Comparison of ENCODE assay signal across 9 mouse cellular contexts in genomic region chr16:17832821-17833220, GRCm38 (mm10). TPM values are rescaled to one million over a fixed set of nuclear protein-coding genes. Genes with fewer than 3 reads are reported as not detected.
DNase-seq lines count a peak whose midpoint lies in the region; ATAC-seq and TF ChIP-seq lines count a peak whose summit lies in the region.
"Had no signal": no experiment of that assay in that cellular context is flagged by ENCODE, and none has a peak within 500 bp of the region (broad histone marks: within the 10 kb centered on the region; RNA-seq: fewer than 3 reads in every experiment).

B830017H08Rik (plus strand) TSS chr16:17833121.

- H3K4me3 ChIP-seq in kidney, adult 2 months (ENCODE audit: insufficient read depth, low read depth, low read length), result peak within 1 kb of the TSS; percentile 34; the same call in 1 of the 2 replicates
- peak within 1 kb of the TSS; percentile 62 for H3K4me3 ChIP-seq in embryonic facial prominence, embryonic 10.5 days
- H3K4me3 ChIP-seq in hindbrain, embryonic 15.5 days, result peak within 1 kb of the TSS; percentile 62
- H3K4me3 ChIP-seq in midbrain, embryonic 15.5 days, result peak within 1 kb of the TSS; percentile 72

- H3K4me2 ChIP-seq in hindbrain, embryonic 15.5 days, result peak within 1 kb of the TSS; percentile 96
- H3K4me2 ChIP-seq in midbrain, embryonic 15.5 days, result peak within 1 kb of the TSS; percentile 92

- peak; percentile 7; the same call in 1 of the 2 replicates for ATAC-seq in hindbrain, embryonic 15.5 days (ENCODE audit: low FRiP score, low read depth)
- ATAC-seq in midbrain, embryonic 15.5 days (replicated peaks), result no peak

- TF ChIP-seq CTCF in kidney, adult 2 months (conservative IDR thresholded peaks at IDR 0.05; ENCODE audit: insufficient read depth, insufficient read length, low read depth, low read length), result no peak

- no peak for DNase-seq in kidney, adult 2 months
- DNase-seq in kidney, postnatal 14 days, result no peak
- no peak for DNase-seq in embryonic facial prominence, embryonic 10.5 days (ENCODE audit: low spot score)
- no peak for DNase-seq in ovary, postnatal 14 days (ENCODE audit: low spot score)
- DNase-seq in ovary, postnatal 36 days (ENCODE audit: low spot score), result no peak
- no peak for DNase-seq in frontal cortex, postnatal 25 days (ENCODE audit: low spot score in 2 of 2)

- H3K27ac ChIP-seq in kidney, adult 2 months (ENCODE audit: insufficient read depth, low read depth, low read length), result no peak within 1 kb of the TSS
- H3K27ac ChIP-seq in embryonic facial prominence, embryonic 10.5 days (replicated peaks), result peak within 1 kb of the TSS; percentile 71
- peak within 1 kb of the TSS; percentile 96 for H3K27ac ChIP-seq in hindbrain, embryonic 15.5 days (replicated peaks)
- H3K27ac ChIP-seq in midbrain, embryonic 15.5 days, result peak within 1 kb of the TSS; percentile 91

- H3K27me3 ChIP-seq in kidney, adult 2 months (replicated peaks; ENCODE audit: control insufficient read depth, insufficient read depth, low read length), result 0 out of 2 replicates have a peak, but pooled peaks cover 1% of the 10 kb centered on the region
- H3K27me3 ChIP-seq in embryonic facial prominence, embryonic 10.5 days (replicated peaks; ENCODE audit: low read depth, poor library complexity, severe bottlenecking), result peaks cover 99% of the 10 kb centered on the region
- H3K27me3 ChIP-seq in hindbrain, embryonic 15.5 days, result peaks cover 15% of the 10 kb centered on the region; the same call in 1 of the 2 replicates
- H3K27me3 ChIP-seq in midbrain, embryonic 15.5 days (replicated peaks), result peaks cover 41% of the 10 kb centered on the region

- WGBS in kidney, adult 2 months, result 37% methylated on average over 7 of the region's 7 CpGs
- WGBS in embryonic facial prominence, embryonic 10.5 days, result 24% methylated on average over 7 of the region's 7 CpGs
- WGBS in hindbrain, embryonic 15.5 days, result 25% methylated on average over 7 of the region's 7 CpGs
- WGBS in midbrain, embryonic 15.5 days, result 21% methylated on average over 7 of the region's 7 CpGs

- H3K36me3 ChIP-seq in kidney, adult 2 months (ENCODE audit: control insufficient read depth, insufficient read depth, low read length), result no peaks in the 10 kb centered on the region
- no peaks in the 10 kb centered on the region for H3K36me3 ChIP-seq in embryonic facial prominence, embryonic 10.5 days (replicated peaks)
- no peaks in the 10 kb centered on the region for H3K36me3 ChIP-seq in hindbrain, embryonic 15.5 days
- no peaks in the 10 kb centered on the region for H3K36me3 ChIP-seq in midbrain, embryonic 15.5 days (replicated peaks)

- H3K9ac ChIP-seq in hindbrain, embryonic 15.5 days, result peak within 1 kb of the TSS; percentile 91
- peak within 1 kb of the TSS; percentile 81 for H3K9ac ChIP-seq in midbrain, embryonic 15.5 days

- TF ChIP-seq POLR2A in kidney, adult 2 months (IDR thresholded peaks at IDR 0.05; ENCODE audit: low read depth, low read length), result no peak

- no peaks in the 10 kb centered on the region for H3K9me3 ChIP-seq in embryonic facial prominence, embryonic 10.5 days
- H3K9me3 ChIP-seq in hindbrain, embryonic 15.5 days, result no peaks in the 10 kb centered on the region
- no peaks in the 10 kb centered on the region for H3K9me3 ChIP-seq in midbrain, embryonic 15.5 days

- 0 out of 2 replicates have a peak, but pooled peaks cover 4% of the 10 kb centered on the region for H3K4me1 ChIP-seq in kidney, adult 2 months (ENCODE audit: control insufficient read depth, insufficient read depth, low read length)
- peaks cover 25% of the 10 kb centered on the region for H3K4me1 ChIP-seq in embryonic facial prominence, embryonic 10.5 days
- peaks cover 33% of the 10 kb centered on the region for H3K4me1 ChIP-seq in hindbrain, embryonic 15.5 days (replicated peaks)
- H3K4me1 ChIP-seq in midbrain, embryonic 15.5 days, result peaks cover 29% of the 10 kb centered on the region

RNA-seq across cellular contexts. Expression of gene B830017H08Rik, which starts in this region (rescaled TPM):
- polyA plus RNA-seq in kidney, adult 2 months (2012; rRNA removed), result 6.2 and 7.9 TPM in 2 replicates
- not detected in 2 replicates for polyA plus RNA-seq in embryonic facial prominence, embryonic 10.5 days (2016; fragmentation: Nextera tagmentation; extraction: Ambion mirVana)
- 4.4 and 4.5 TPM in 2 replicates for polyA plus RNA-seq in hindbrain, embryonic 15.5 days (2015; fragmentation: Nextera tagmentation; extraction: Ambion mirVana)
- 3.5 and 4.9 TPM in 2 replicates for polyA plus RNA-seq in midbrain, embryonic 15.5 days (2015; fragmentation: Nextera tagmentation; extraction: Ambion mirVana)
- polyA plus RNA-seq: spleen, adult 2 months had no signal
